Mouse (Mus musculus): ENCODE measurements around the gene 1700019D03Rik.

GRCm38 (mm10) chr1:52939021-52939420 is 81.0 kb downstream of the 1700019D03Rik start:
- TF ChIP-seq CTCF (IDR thresholded peaks at IDR 0.05) (no peak), EP300 (IDR thresholded peaks at IDR 0.05; ENCODE audit: insufficient read depth, low read depth, low read length) (no peak), POLR2A (IDR thresholded peaks at IDR 0.05; ENCODE audit: insufficient read depth, low read depth, low read length) (no peak)

All from heart, adult 2 months (tissue).